In genomic region chr17:32685048-32685750, GRCm38 (mm10) we compare ENCODE assay signal across 10 mouse cellular contexts. TPM values are rescaled to one million over a fixed set of nuclear protein-coding genes. Genes with fewer than 3 reads are reported as not detected.
A peak's percentile ranks its signal among the peaks of the same experiment; 100 is the strongest.
DNase-seq lines count a peak whose midpoint lies in the region; ATAC-seq lines count a peak whose summit lies in the region.
"Had no signal": no experiment of that assay in that cellular context is flagged by ENCODE, and none has a peak within 500 bp of the region (broad histone marks: within the 10 kb centered on the region; RNA-seq: fewer than 3 reads in every experiment).

Cyp4f15 (plus strand) TSS chr17:32685627.

- DNase-seq in forebrain, embryonic 11.5 days (ENCODE audit: low spot score) = peak; percentile 56
- peak; percentile 61 for DNase-seq in adrenal gland, postnatal 25 days
- DNase-seq in frontal cortex, postnatal 14 days (ENCODE audit: low spot score in 2 of 2) = peak; percentile 36 to 70
- peak; percentile 12 to 27 for DNase-seq in layer of hippocampus, postnatal 25 days (ENCODE audit: extremely low spot score in 1 of 2, low spot score in 1 of 2)
- peak; percentile 70 for DNase-seq in lung, postnatal 36 days

- 20% methylated on average over 7 of the region's 7 CpGs for WGBS in forebrain, embryonic 11.5 days
- WGBS in forebrain, embryonic 15.5 days = 19% methylated on average over 7 of the region's 7 CpGs

- H3K4me3 ChIP-seq in forebrain, embryonic 11.5 days (ENCODE audit: low read depth, low read length) = no peak within 1 kb of the TSS
- no peak within 1 kb of the TSS for H3K4me3 ChIP-seq in forebrain, embryonic 15.5 days

- H3K4me1 ChIP-seq in forebrain, embryonic 11.5 days (replicated peaks; ENCODE audit: control insufficient read depth, insufficient read depth, low read length) = 0 out of 2 replicates have a peak, but pooled peaks cover 1% of the 10 kb centered on the region
- no peaks in the 10 kb centered on the region for H3K4me1 ChIP-seq in forebrain, embryonic 15.5 days

- H3K9me3 ChIP-seq in forebrain, embryonic 11.5 days (ENCODE audit: control insufficient read depth, low read length) = no peaks in the 10 kb centered on the region
- H3K9me3 ChIP-seq in forebrain, embryonic 15.5 days = no peaks in the 10 kb centered on the region

- no peak within 1 kb of the TSS for H3K9ac ChIP-seq in forebrain, embryonic 11.5 days (ENCODE audit: low read length)
- H3K9ac ChIP-seq in forebrain, embryonic 15.5 days (replicated peaks) = no peak within 1 kb of the TSS

- H3K27me3 ChIP-seq in forebrain, embryonic 11.5 days (ENCODE audit: control insufficient read depth, insufficient read depth, low read length) = no peaks in the 10 kb centered on the region
- H3K27me3 ChIP-seq in forebrain, embryonic 15.5 days = no peaks in the 10 kb centered on the region

- ATAC-seq in forebrain, embryonic 11.5 days (replicated peaks; ENCODE audit: low FRiP score) = peak; percentile 49; the same call in 1 of the 2 replicates
- no peak for ATAC-seq in forebrain, embryonic 15.5 days (replicated peaks)
- ATAC-seq in granulocyte monocyte progenitor cell, adult 5-6 weeks (replicated peaks; ENCODE audit: poor library complexity, severe bottlenecking) = no peak
- no peak for ATAC-seq in megakaryocyte-erythroid progenitor cell, adult 5-6 weeks (replicated peaks; ENCODE audit: low FRiP score, low TSS enrichment, poor library complexity, severe bottlenecking)

- H3K36me3 ChIP-seq in forebrain, embryonic 11.5 days (ENCODE audit: control insufficient read depth, insufficient read depth, low read length) = no peaks in the 10 kb centered on the region
- no peaks in the 10 kb centered on the region for H3K36me3 ChIP-seq in forebrain, embryonic 15.5 days

- H3K27ac ChIP-seq in forebrain, embryonic 11.5 days (ENCODE audit: low read depth, low read length) = 0 out of 2 replicates have a peak within 1 kb of the TSS, but pooled peaks have one; percentile 18
- no peak within 1 kb of the TSS for H3K27ac ChIP-seq in forebrain, embryonic 15.5 days (replicated peaks)
- H3K27ac ChIP-seq: kidney, postnatal 0 days had no signal

- H3K4me2 ChIP-seq in forebrain, embryonic 11.5 days (ENCODE audit: low read depth, low read length, severe bottlenecking) = no peak within 1 kb of the TSS
- no peak within 1 kb of the TSS for H3K4me2 ChIP-seq in forebrain, embryonic 15.5 days (replicated peaks)

RNA-seq across cellular contexts. Expression of gene Cyp4f15, which starts in this region (rescaled TPM):
- polyA plus RNA-seq in forebrain, embryonic 11.5 days (2014; fragmentation: Nextera tagmentation; extraction: Ambion mirVana) = 1.1 and 1.8 TPM in 2 replicates
- polyA plus RNA-seq in forebrain, embryonic 15.5 days (2015; fragmentation: Nextera tagmentation; extraction: Ambion mirVana) = 1.1 and 1.5 TPM in 2 replicates
- 1.9 and 2.0 TPM in 2 replicates for total RNA-seq in adrenal gland, postnatal 25 days (2021)
- total RNA-seq in layer of hippocampus, postnatal 25 days (2021) = 10 to 100 TPM; 16.1 to 20.0 TPM
- not detected in 2 replicates for total RNA-seq in granulocyte monocyte progenitor cell, adult 5-6 weeks (2014; fragmentation: Nextera tagmentation)
- not detected in 2 replicates for total RNA-seq in granulocyte monocyte progenitor cell, adult 5-6 weeks (2017)
- not detected in 2 replicates for total RNA-seq in megakaryocyte-erythroid progenitor cell, adult 5-6 weeks (2014; fragmentation: Nextera tagmentation)
- not detected in 2 replicates for total RNA-seq in megakaryocyte-erythroid progenitor cell, adult 5-6 weeks (2017)
- polyA plus RNA-seq: C2C12 had no signal

Comparison
In these comparisons a context has a peak if more than half of its experiments do, and no peak if none do; other contexts are left out.
1. DNase-seq: peak in every context shown above with its lines; median percentile 70 in lung, postnatal 36 days; 61 in adrenal gland, postnatal 25 days; 56 in forebrain, embryonic 11.5 days; 53 in frontal cortex, postnatal 14 days; 20 in layer of hippocampus, postnatal 25 days.